Mouse (Mus musculus) G1E (cell line): ENCODE data around the gene Mdm4. TPM values are rescaled to one million over a fixed set of nuclear protein-coding genes. Genes with fewer than 3 reads are reported as not detected.
A peak's percentile ranks its signal among the peaks of the same experiment; 100 is the strongest.
"Not testable (repeated sequence)": the region's sequence is repeated elsewhere in the genome, so short reads cannot be mapped to it uniquely, and the experiment has no call there.

Experiments
- ATAC-seq: 2 replicates; pipeline ENCODE4 v1.8.0; 2016; ENCODE audit warnings: mild to moderate bottlenecking; ENCODE audit not compliant: insufficient number of reproducible peaks, poor library complexity, low FRiP score, severe bottlenecking; ENCODE audit errors: extremely low read depth
- DNase-seq: peaks from one replicate; pipeline ENCODE4 v3.0.0; 2012; ENCODE audit warnings: low spot score
- H3K27me3 ChIP-seq: 2 replicates; pipeline ENCODE4 v1.6.1; 2012; ENCODE audit warnings: mild to moderate bottlenecking, low read length, inconsistent platforms; ENCODE audit not compliant: insufficient read depth
- H3K36me3 ChIP-seq: replicated peaks from 2 replicates; pipeline ENCODE3; 2012; ENCODE audit warnings: mild to moderate bottlenecking, inconsistent platforms
- H3K4me1 ChIP-seq: 2 replicates; pipeline ENCODE4 v1.6.1; 2012; ENCODE audit warnings: low read depth, low read length, inconsistent platforms, mixed read lengths; ENCODE audit not compliant: insufficient read depth
- H3K4me3 ChIP-seq: 2 replicates; pipeline ENCODE4 v1.5.1; 2012; ENCODE audit warnings: low read depth, mild to moderate bottlenecking, inconsistent platforms, low read length, moderate library complexity, mixed read lengths
- H3K9me3 ChIP-seq: replicated peaks from 2 replicates; pipeline ENCODE4 v1.6.1; 2012; ENCODE audit warnings: inconsistent platforms
- CTCF ChIP-seq: IDR thresholded peaks from 2 replicates; pipeline ENCODE4 v1.5.1; 2012; ENCODE audit warnings: low read depth, low read length, inconsistent platforms, mixed read lengths
- GATA1 ChIP-seq: IDR thresholded peaks from 2 replicates; pipeline ENCODE4 v1.6.1; 2012; ENCODE audit warnings: borderline replicate concordance, low read length, inconsistent platforms, mixed read lengths
- GATA2 ChIP-seq: IDR thresholded peaks from 2 replicates; pipeline ENCODE4 v1.6.1; 2012; ENCODE audit warnings: low read depth, low read length, inconsistent platforms, borderline replicate concordance
- POLR2AphosphoS5 ChIP-seq: IDR thresholded peaks from 2 replicates; pipeline ENCODE4 v1.6.1; 2012; ENCODE audit warnings: low read depth, low read length, inconsistent platforms; ENCODE audit not compliant: insufficient replicate concordance
- TAL1 ChIP-seq: conservative IDR thresholded peaks from 2 replicates; pipeline ENCODE4 v1.6.1; 2012; ENCODE audit warnings: low read depth, low read length, inconsistent platforms, mixed read lengths
- polyA plus RNA-seq: library from polyadenylated mRNA; stranded (reverse); fragments of >175 nt; gene quantifications from 2 replicates; pipeline ENCODE4 v1.2.3, GENCODE M21; 2012
- total RNA-seq, 2 experiments: library from RNA; stranded (forward) in 1 of 2; stranded (reverse) in 1 of 2; fragments of 200-1000 nt in 1 of 2; fragments of >200 nt in 1 of 2; fragmentation: Nextera tagmentation in 1 of 2; gene quantifications; 2 replicates each; pipeline ENCODE4 v1.2.3; 2014 to 2017

Mdm4 gene
- total and polyA plus RNA-seq, 3 experiments, result 87.3 to 378 (median 219) TPM

GRCm38 (mm10) chr1:133046441-133046931 lies 16.1 kb upstream of the Mdm4 start:
- Histone ChIP-seq H3K36me3 (no peaks in the 10 kb centered on the region), H3K27me3 (peaks cover 69% of the 10 kb centered on the region), H3K4me3 (peak overlapping the region; percentile 52; the same call in 1 of the 2 replicates), H3K9me3 (no peaks in the 10 kb centered on the region), H3K4me1 (peaks cover 6% of the 10 kb centered on the region; the same call in 1 of the 2 replicates)
- TF ChIP-seq TAL1, result no peak
- no peak for TF ChIP-seq CTCF
- no peak for TF ChIP-seq POLR2AphosphoS5
- no peak for ATAC-seq
- no peak for DNase-seq

GRCm38 (mm10) chr1:133045861-133046440 lies 15.6 kb upstream of the Mdm4 start:
- H3K4me3 ChIP-seq, result peak overlapping the region; percentile 52; the same call in 1 of the 2 replicates
- H3K9me3 ChIP-seq, result no peaks in the 10 kb centered on the region
- H3K4me1 ChIP-seq, result peaks cover 6% of the 10 kb centered on the region; the same call in 1 of the 2 replicates
- TF ChIP-seq TAL1 (no peak), CTCF (no peak), POLR2AphosphoS5 (no peak), GATA2 (no peak), GATA1 (no peak)
- no peaks in the 10 kb centered on the region for H3K36me3 ChIP-seq
- DNase-seq (peak; percentile 31), ATAC-seq (no peak)
- H3K27me3 ChIP-seq, result peaks cover 69% of the 10 kb centered on the region

GRCm38 (mm10) chr1:133045011-133045860 lies 14.9 kb upstream of the Mdm4 start, which contains the start of gene Pik3c2b:
TSS of gene Pik3c2b (plus strand) at chr1:133045667.
- Histone ChIP-seq H3K4me1 (peaks cover 6% of the 10 kb centered on the region; the same call in 1 of the 2 replicates), H3K4me3 (peak within 1 kb of the TSS; percentile 52; the same call in 1 of the 2 replicates), H3K9me3 (no peaks in the 10 kb centered on the region), H3K36me3 (no peaks in the 10 kb centered on the region), H3K27me3 (peaks cover 70% of the 10 kb centered on the region)
- TF ChIP-seq GATA1, result no peak
- TF ChIP-seq CTCF, result no peak
- no peak for TF ChIP-seq GATA2
- TF ChIP-seq TAL1, result no peak
- TF ChIP-seq POLR2AphosphoS5, result no peak
- DNase-seq (no peak), ATAC-seq (no peak)

GRCm38 (mm10) chr1:133039505-133039949 lies 9.2 kb upstream of the Mdm4 start:
- Histone ChIP-seq H3K4me3 (no peak overlapping the region), H3K36me3 (no peaks in the 10 kb centered on the region), H3K27me3 (peaks cover 15% of the 10 kb centered on the region), H3K9me3 (no peaks in the 10 kb centered on the region), H3K4me1 (peaks cover 8% of the 10 kb centered on the region)
- TF ChIP-seq TAL1 (no peak), CTCF (peak; percentile 67)
- DNase-seq, result peak; percentile 61
- ATAC-seq, result 0 out of 2 replicates have a peak, but pooled peaks have one; percentile 8

GRCm38 (mm10) chr1:133034682-133035081 lies 4.3 kb upstream of the Mdm4 start:
- peaks cover 22% of the 10 kb centered on the region for H3K4me1 ChIP-seq
- not testable (repeated sequence) for ATAC-seq, H3K4me3 ChIP-seq, H3K9me3 ChIP-seq, H3K36me3 ChIP-seq, DNase-seq, H3K27me3 ChIP-seq

- DNase-seq (no peak), ATAC-seq (peak; percentile 58)
- TF ChIP-seq CTCF (no peak), TAL1 (no peak), GATA1 (no peak), POLR2AphosphoS5 (no peak), GATA2 (no peak)
- no peaks in the 10 kb centered on the region for H3K27me3 ChIP-seq
- no peaks in the 10 kb centered on the region for H3K36me3 ChIP-seq
- H3K4me3 ChIP-seq, result peak overlapping the region; percentile 72
- no peaks in the 10 kb centered on the region for H3K9me3 ChIP-seq
- peaks cover 19% of the 10 kb centered on the region for H3K4me1 ChIP-seq
Observed at GRCm38 (mm10) chr1:133034091-133034460, 3.7 kb upstream of the Mdm4 start.
